Mouse (Mus musculus): Measurements from ENCODE around the gene Use1.

DNA sequence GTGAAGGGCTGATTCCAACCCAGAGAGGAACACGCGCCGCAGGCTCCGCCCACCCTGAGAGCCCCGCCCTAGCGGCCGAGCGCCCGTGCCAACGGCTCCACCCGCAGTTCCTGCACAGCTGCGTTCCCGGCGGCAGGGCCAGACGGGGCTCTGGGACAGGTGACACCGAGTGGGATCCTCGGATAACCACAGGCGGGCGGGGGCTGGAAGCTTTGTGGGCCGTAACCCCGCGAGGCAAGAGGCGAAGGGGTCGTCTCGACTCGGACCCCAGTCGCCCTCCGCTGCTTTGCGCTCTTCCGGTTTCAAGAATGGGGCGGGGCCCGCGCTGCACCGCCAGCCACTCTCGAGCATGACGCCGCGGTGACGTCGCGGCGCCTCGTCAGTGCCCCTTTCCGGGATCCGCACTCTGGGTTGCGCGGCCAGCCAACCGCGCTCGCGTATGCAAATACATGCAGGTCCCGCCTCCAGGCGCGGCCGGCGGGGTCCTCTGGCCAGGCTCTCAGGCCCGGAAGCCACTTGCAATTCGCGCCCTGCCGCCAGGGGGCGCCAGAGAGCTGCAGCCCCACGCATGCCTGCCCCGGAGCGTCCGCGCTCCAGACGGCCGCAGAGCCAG is 4.7 kb downstream of the Use1 start, which contains the start of gene Ocel1:
- TF ChIP-seq CTCF (conservative IDR thresholded peaks at IDR 0.05 in 1 of 2, IDR thresholded peaks at IDR 0.05 in 1 of 2; ENCODE audit: low read depth in 2 of 2, low read length in 2 of 2) (peak in 1 of 2 experiments; percentile 92; a peak in 2 of 4 replicates), POLR2A (IDR thresholded peaks at IDR 0.05; ENCODE audit: low read depth, low read length) (peak; percentile 77), SIN3A (IDR thresholded peaks at IDR 0.05; ENCODE audit: low read length) (peak; percentile 79; the same call in 1 of the 2 replicates), EP300 (IDR thresholded peaks at IDR 0.05; ENCODE audit: low read length) (no peak), GABPA (IDR thresholded peaks at IDR 0.05; ENCODE audit: insufficient replicate concordance, low read depth, low read length) (no peak), MXI1 (IDR thresholded peaks at IDR 0.05; ENCODE audit: low read depth, low read length) (peak; percentile 81), TBP (conservative IDR thresholded peaks at IDR 0.05; ENCODE audit: low read depth, low read length) (peak; percentile 55; the same call in 1 of the 2 replicates), ELF1 (IDR thresholded peaks at IDR 0.05; ENCODE audit: low read depth, low read length) (peak; percentile 99), CHD1 (IDR thresholded peaks at IDR 0.05; ENCODE audit: low read depth, low read length) (no peak), ZMIZ1 (IDR thresholded peaks at IDR 0.05; ENCODE audit: low read depth, low read length) (no peak), CHD2 (IDR thresholded peaks at IDR 0.05; ENCODE audit: low read length) (no peak), UBTF (IDR thresholded peaks at IDR 0.05; ENCODE audit: low read depth, low read length) (no peak), MAZ (IDR thresholded peaks at IDR 0.05; ENCODE audit: low read depth, low read length) (0 out of 2 replicates have a peak, but pooled peaks have one; percentile 44), RAD21 (IDR thresholded peaks at IDR 0.05; ENCODE audit: low read depth, low read length) (peak; percentile 63)

Measured in CH12.LX (cell line).